Mouse (Mus musculus) lung, postnatal 0 days (tissue): ENCODE data around the gene Ppp1r21. TPM values are rescaled to one million over a fixed set of nuclear protein-coding genes. Genes with fewer than 3 reads are reported as not detected.
A peak's percentile ranks its signal among the peaks of the same experiment; 100 is the strongest.

Experiments used
- ATAC-seq: fragments of 200-750 bp; cut with Nextera tagmentation; 2 replicates; pipeline ENCODE4 v1.8.0; 2017; ENCODE audit warnings: moderate library complexity
- DNase-seq: peaks from one replicate; pipeline ENCODE4 v3.0.0-alpha.2; 2016; ENCODE audit warnings: low spot score
- H3K27ac ChIP-seq: fragments of 300-500 bp; sonication (generic); 2 replicates; pipeline ENCODE4 v1.5.1; 2014; ENCODE audit warnings: antibody characterized with exemption, mild to moderate bottlenecking, low read length, mixed read lengths
- H3K27me3 ChIP-seq: fragments of 300-500 bp; sonication (generic); replicated peaks from 2 replicates; pipeline ENCODE4 v1.6.1; 2014; ENCODE audit warnings: low read length, mixed read lengths; ENCODE audit not compliant: insufficient read depth
- H3K36me3 ChIP-seq: fragments of 300-500 bp; sonication (generic); 2 replicates; pipeline ENCODE4 v1.6.1; 2014; ENCODE audit warnings: low read length, mixed read lengths; ENCODE audit not compliant: insufficient read depth
- H3K4me1 ChIP-seq: fragments of 300-500 bp; sonication (generic); 2 replicates; pipeline ENCODE4 v1.6.1; 2014; ENCODE audit warnings: antibody characterized with exemption, low read depth, low read length, mixed read lengths; ENCODE audit not compliant: insufficient read depth
- H3K4me2 ChIP-seq: fragments of 300-500 bp; sonication (generic); replicated peaks from 2 replicates; pipeline ENCODE4 v1.6.1; 2014; ENCODE audit warnings: low read depth, mild to moderate bottlenecking, low read length, moderate library complexity, mixed read lengths
- H3K4me3 ChIP-seq: fragments of 300-500 bp; sonication (generic); 2 replicates; pipeline ENCODE4 v1.5.1; 2014; ENCODE audit warnings: low read depth, low read length
- H3K9ac ChIP-seq: fragments of 300-500 bp; sonication (generic); replicated peaks from 2 replicates; pipeline ENCODE4 v1.6.1; 2014; ENCODE audit warnings: low read depth, mild to moderate bottlenecking
- H3K9me3 ChIP-seq: fragments of 300-500 bp; sonication (generic); 2 replicates; pipeline ENCODE4 v1.6.1; 2016; ENCODE audit warnings: low read length, mixed read lengths
- CTCF ChIP-seq: IDR thresholded peaks from 2 replicates; pipeline ENCODE4 v1.5.1; 2016; ENCODE audit warnings: antibody characterized with exemption, mild to moderate bottlenecking
- EP300 ChIP-seq: IDR thresholded peaks from 2 replicates; pipeline ENCODE4 v1.6.1; 2016; ENCODE audit warnings: antibody characterized with exemption, mild to moderate bottlenecking, control low read depth
- WGBS: fragments of 180-500 bp; shearing (Covaris S2); extraction: QIAGEN DNeasy Blood & Tissue Kit; methylation state at CpG from one replicate; pipeline ENCODE4 v1.1.7; 2014; 5-methylcytosine and 5-hydroxymethylcytosine counted together
- polyA plus RNA-seq: library from polyadenylated mRNA; unstranded; fragments of >200 nt; fragmentation: Nextera tagmentation; extraction: Ambion mirVana; gene quantifications from 2 replicates; pipeline ENCODE4 v1.2.1, GENCODE M21; 2015

The Ppp1r21 gene
- polyA plus RNA-seq: 18.6 TPM in 2 replicates

DNA sequence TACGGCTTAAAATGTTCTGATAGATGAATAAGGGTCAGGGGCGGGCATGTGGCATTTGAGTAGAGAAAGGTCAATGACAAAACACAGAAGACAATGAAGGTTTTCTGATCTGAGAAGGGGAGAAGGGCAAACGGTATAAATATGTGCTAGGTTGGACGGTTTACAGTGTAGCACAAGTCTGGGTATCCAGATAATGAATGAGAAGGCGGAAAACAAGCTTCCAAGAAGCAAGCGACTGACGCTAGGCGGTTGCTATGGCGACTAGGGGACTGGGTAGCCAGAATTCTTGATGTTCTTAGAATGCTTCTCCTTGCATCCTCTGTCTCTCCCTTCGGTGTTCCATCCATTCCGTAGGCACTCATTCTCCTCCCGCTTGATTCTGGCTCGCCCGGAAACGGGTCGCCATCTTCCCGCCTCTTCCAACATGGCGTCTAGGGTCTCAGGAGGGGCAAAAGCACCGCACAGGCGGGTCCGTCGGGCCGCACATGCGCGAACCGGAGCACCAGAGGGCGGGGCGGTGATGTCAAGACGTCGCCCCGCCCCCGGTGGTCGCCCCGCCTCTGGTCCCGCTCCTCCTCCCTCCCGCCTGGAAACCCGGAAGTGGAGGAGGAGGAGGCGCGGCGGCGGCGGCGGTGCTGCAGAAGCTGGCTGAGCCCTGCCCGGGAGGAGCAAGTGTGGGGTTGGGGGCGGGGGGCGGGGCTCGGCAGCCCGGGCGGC is at the start of gene Ppp1r21:
Gene Ppp1r21, plus strand, starts transcription at position 600 of the 717 bp plus-strand sequence.
- H3K27me3 ChIP-seq: no peaks in the 10 kb centered on the region
- peak within 1 kb of the TSS; percentile 75 for H3K4me2 ChIP-seq
- 8% methylated on average over 35 of the region's 49 CpGs for WGBS
- TF ChIP-seq CTCF (0 out of 2 replicates have a peak, but pooled peaks have one; percentile 10), EP300 (no peak)
- H3K4me1 ChIP-seq: 0 out of 2 replicates have a peak, but pooled peaks cover 7% of the 10 kb centered on the region
- peak; percentile 98 for ATAC-seq
- DNase-seq: peak; percentile 97
- H3K27ac ChIP-seq: peak within 1 kb of the TSS; percentile 54
- no peaks in the 10 kb centered on the region for H3K9me3 ChIP-seq
- H3K36me3 ChIP-seq: no peaks in the 10 kb centered on the region
- H3K9ac ChIP-seq: peak within 1 kb of the TSS; percentile 52
- H3K4me3 ChIP-seq: peak within 1 kb of the TSS; percentile 58

DNA sequence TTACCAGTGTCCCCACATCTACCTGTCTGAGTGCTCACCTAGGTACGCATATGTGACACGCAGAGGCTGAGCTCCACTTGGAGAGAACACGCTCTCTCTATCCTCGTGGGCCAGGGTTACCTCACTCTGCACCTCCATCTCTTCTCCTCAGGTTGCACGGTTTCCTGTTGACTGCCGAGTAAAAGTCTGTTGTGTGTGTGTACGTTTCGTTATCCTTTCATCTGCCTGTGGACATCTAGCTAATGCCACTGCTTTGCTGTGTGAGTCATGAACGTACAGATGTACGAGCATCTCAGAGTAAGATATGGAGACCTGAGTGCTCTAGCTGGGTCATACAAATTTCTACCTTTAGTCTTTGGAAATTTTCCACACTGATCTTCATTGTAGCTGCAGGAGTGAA is 49.5 kb upstream of the Ppp1r21 start:
- no peaks in the 10 kb centered on the region for H3K9me3 ChIP-seq
- no peaks in the 10 kb centered on the region for H3K4me1 ChIP-seq
- DNase-seq: no peak
- TF ChIP-seq EP300 (no peak), CTCF (no peak)
- ATAC-seq: no peak
- 86% methylated on average over 10 of the region's 10 CpGs for WGBS
- no peak overlapping the region for H3K4me2 ChIP-seq
- no peak overlapping the region for H3K4me3 ChIP-seq
- no peaks in the 10 kb centered on the region for H3K27me3 ChIP-seq
- no peak overlapping the region for H3K9ac ChIP-seq
- H3K36me3 ChIP-seq: no peaks in the 10 kb centered on the region
- no peak overlapping the region for H3K27ac ChIP-seq

DNA sequence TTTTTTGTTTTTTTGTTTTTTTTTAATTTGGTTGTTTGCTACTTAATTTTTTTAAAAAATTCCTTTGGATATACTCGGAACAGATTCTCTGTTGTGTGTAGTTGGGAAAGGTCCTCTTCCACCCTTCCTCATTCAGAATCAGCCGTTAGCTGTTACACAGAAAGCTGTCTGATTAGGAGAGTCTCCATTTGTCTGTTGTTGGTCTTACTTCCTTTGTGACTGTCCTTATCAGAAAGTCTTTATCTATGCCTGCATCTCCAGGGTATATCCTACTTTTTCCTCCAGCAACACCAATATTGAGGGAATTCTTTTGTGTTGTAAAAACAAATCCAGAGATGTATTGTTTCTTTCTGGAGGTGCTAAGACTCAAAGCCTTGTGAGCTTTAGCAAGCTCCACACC is 48.9 kb upstream of the Ppp1r21 start:
- 86% methylated on average over 2 of the region's 2 CpGs for WGBS
- Histone ChIP-seq H3K9ac (no peak overlapping the region), H3K27ac (no peak overlapping the region), H3K27me3 (no peaks in the 10 kb centered on the region), H3K36me3 (no peaks in the 10 kb centered on the region), H3K4me1 (no peaks in the 10 kb centered on the region), H3K4me2 (no peak overlapping the region), H3K4me3 (no peak overlapping the region), H3K9me3 (no peaks in the 10 kb centered on the region)
- TF ChIP-seq EP300 (no peak), CTCF (no peak)
- no peak for DNase-seq
- no peak for ATAC-seq

DNA sequence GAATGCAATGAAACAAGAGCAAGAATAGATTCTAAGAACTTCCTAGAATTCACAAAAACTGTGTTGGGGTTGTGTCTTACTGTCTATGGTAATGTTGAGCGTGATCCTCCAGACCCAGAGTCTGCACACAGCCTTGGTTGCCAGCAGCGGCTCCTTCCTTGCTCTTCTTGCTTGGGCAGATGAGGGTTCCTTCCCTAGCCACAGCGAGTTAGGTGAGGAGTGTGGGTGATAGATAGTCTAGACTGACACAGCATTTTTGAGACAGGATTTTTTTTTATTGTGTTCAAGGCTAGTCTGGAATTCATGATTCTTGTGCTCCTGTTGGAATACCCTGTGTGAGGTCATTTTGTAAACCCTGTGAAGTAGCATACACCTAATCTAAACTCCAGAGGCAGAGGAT is 48.3 kb upstream of the Ppp1r21 start:
- DNase-seq: no peak
- 88% methylated on average over 3 of the region's 3 CpGs for WGBS
- Histone ChIP-seq H3K36me3 (peaks cover 4% of the 10 kb centered on the region; the same call in 1 of the 2 replicates), H3K27me3 (no peaks in the 10 kb centered on the region), H3K9me3 (no peaks in the 10 kb centered on the region), H3K4me1 (no peaks in the 10 kb centered on the region), H3K4me2 (no peak overlapping the region), H3K4me3 (no peak overlapping the region), H3K27ac (no peak overlapping the region), H3K9ac (no peak overlapping the region)
- TF ChIP-seq EP300 (no peak), CTCF (no peak)
- no peak for ATAC-seq

DNA sequence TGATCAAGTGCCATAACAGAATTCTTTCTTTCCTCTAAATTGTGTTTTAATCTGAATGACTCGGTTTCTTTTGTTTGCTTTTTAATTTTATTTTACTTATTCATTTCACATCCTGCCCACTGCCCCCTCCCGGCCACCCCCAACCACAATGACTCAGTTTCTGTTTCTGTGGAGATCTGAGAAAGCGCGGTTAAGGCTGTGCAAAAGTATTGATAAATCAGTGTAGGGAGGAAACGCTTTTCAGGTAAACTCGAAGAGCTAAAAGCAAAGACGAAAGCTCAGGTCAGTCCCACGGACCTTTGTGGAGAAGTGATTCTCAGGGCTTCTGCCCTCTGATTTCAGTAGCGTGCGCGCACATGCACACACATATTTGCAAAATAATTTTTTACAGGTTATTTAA is 45.4 kb upstream of the Ppp1r21 start:
- H3K4me3 ChIP-seq: no peak overlapping the region
- peaks cover 7% of the 10 kb centered on the region; the same call in 1 of the 2 replicates for H3K36me3 ChIP-seq
- H3K27me3 ChIP-seq: no peaks in the 10 kb centered on the region
- 87% methylated on average over 11 of the region's 11 CpGs for WGBS
- H3K9me3 ChIP-seq: no peaks in the 10 kb centered on the region
- H3K4me1 ChIP-seq: no peaks in the 10 kb centered on the region
- no peak overlapping the region for H3K27ac ChIP-seq
- ATAC-seq (no peak), DNase-seq (no peak)
- TF ChIP-seq CTCF (no peak), EP300 (no peak)
- no peak overlapping the region for H3K9ac ChIP-seq
- no peak overlapping the region for H3K4me2 ChIP-seq

DNA sequence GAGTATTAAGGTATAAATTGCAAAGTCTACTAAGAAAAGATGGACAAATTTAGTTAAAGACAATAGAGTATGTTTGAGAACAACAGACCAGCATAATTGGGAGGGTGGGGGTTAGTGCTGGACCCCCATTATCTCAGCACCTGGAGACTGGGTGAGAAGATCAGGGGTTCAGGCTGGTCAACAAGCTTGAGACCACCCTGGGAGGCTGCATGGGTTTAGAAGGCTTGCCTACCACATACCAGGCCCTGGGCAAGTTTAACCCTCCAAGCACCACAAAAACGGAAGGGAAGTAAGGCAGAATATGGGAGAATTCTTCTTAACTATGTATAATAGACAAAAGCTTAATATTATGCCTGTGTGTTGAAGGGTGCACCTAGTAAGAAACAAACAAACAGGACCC is 45.0 kb upstream of the Ppp1r21 start:
- Histone ChIP-seq H3K9ac (no peak overlapping the region), H3K9me3 (no peaks in the 10 kb centered on the region), H3K4me2 (no peak overlapping the region), H3K4me3 (no peak overlapping the region), H3K4me1 (no peaks in the 10 kb centered on the region), H3K36me3 (peaks cover 7% of the 10 kb centered on the region; the same call in 1 of the 2 replicates), H3K27ac (no peak overlapping the region), H3K27me3 (no peaks in the 10 kb centered on the region)
- no peak for ATAC-seq
- WGBS: 88% methylated on average over 1 of the region's 1 CpGs
- no peak for TF ChIP-seq CTCF
- no peak for DNase-seq
